Mouse (Mus musculus) thymus, adult 2 months (tissue): ENCODE measurements around the gene Taar6. TPM values are rescaled to one million over a fixed set of nuclear protein-coding genes. Genes with fewer than 3 reads are reported as not detected.

Experiments used
- DNase-seq: peaks from one replicate; pipeline ENCODE4 v3.0.0; 2021
- H3K27ac ChIP-seq: fragments of 200-500 bp; 2 replicates; pipeline ENCODE4 v1.5.1; 2012; ENCODE audit warnings: low read length, control low read depth; ENCODE audit not compliant: control insufficient read depth, insufficient read depth
- H3K27me3 ChIP-seq: fragments of 200-500 bp; 2 replicates; pipeline ENCODE4 v1.6.1; 2012; ENCODE audit warnings: mild to moderate bottlenecking, low read length, moderate library complexity, mixed read lengths; ENCODE audit not compliant: control insufficient read depth, insufficient read depth
- H3K36me3 ChIP-seq: fragments of 200-500 bp; 2 replicates; pipeline ENCODE4 v1.6.1; 2012; ENCODE audit warnings: mild to moderate bottlenecking, low read length, moderate library complexity; ENCODE audit not compliant: control insufficient read depth, insufficient read depth
- H3K4me1 ChIP-seq: fragments of 200-500 bp; replicated peaks from 2 replicates; pipeline ENCODE4 v1.6.1; 2012; ENCODE audit warnings: low read length; ENCODE audit not compliant: control insufficient read depth, insufficient read depth
- H3K4me3 ChIP-seq: fragments of 200-500 bp; 2 replicates; pipeline ENCODE4 v1.5.1; 2012; ENCODE audit warnings: mild to moderate bottlenecking, low read length, control low read depth, moderate library complexity; ENCODE audit not compliant: control insufficient read depth, insufficient read depth
- CTCF ChIP-seq: fragments of 200-500 bp; IDR thresholded peaks from 2 replicates; pipeline ENCODE4 v1.5.1; 2012; ENCODE audit warnings: mild to moderate bottlenecking, control low read depth, low read length, moderate library complexity, borderline replicate concordance; ENCODE audit not compliant: control insufficient read depth, poor library complexity, insufficient read depth; ENCODE audit errors: extremely low read depth
- POLR2A ChIP-seq: fragments of 200-500 bp; IDR thresholded peaks from 2 replicates; pipeline ENCODE4 v1.6.1; 2012; ENCODE audit warnings: mild to moderate bottlenecking, low read length, control low read depth, moderate library complexity; ENCODE audit not compliant: control insufficient read depth, poor library complexity, insufficient read depth; ENCODE audit errors: extremely low read depth
- WGBS: fragments of 180-500 bp; shearing (Covaris S2); methylation state at CpG from one replicate; pipeline ENCODE4 v1.1.7; 2018; 5-methylcytosine and 5-hydroxymethylcytosine counted together
- polyA plus RNA-seq: library from polyadenylated mRNA; depleted of rRNA; stranded (reverse); fragments of >200 nt; gene quantifications from 2 replicates; pipeline ENCODE4 v1.2.3, GENCODE M21; 2012

Taar6 gene
- polyA plus RNA-seq, 1 experiment: not detected

GRCm38 (mm10) chr10:23993381-23993780, 7.9 kb upstream of the Taar6 start, which contains the start of gene Taar7a:
TSS of gene Taar7a (minus strand) at chr10:23993481.
- Histone ChIP-seq H3K4me3 (no peak within 1 kb of the TSS), H3K36me3 (no peaks in the 10 kb centered on the region), H3K4me1 (no peaks in the 10 kb centered on the region), H3K27me3 (no peaks in the 10 kb centered on the region), H3K27ac (no peak within 1 kb of the TSS)
- 93% methylated on average over 3 of the region's 3 CpGs for WGBS
- no peak for TF ChIP-seq POLR2A
- TF ChIP-seq CTCF: no peak
- no peak for DNase-seq

- Histone ChIP-seq H3K4me3 (no peak overlapping the region), H3K4me1 (no peaks in the 10 kb centered on the region), H3K27me3 (no peaks in the 10 kb centered on the region), H3K36me3 (no peaks in the 10 kb centered on the region), H3K27ac (no peak overlapping the region)
- peak; percentile 22 for DNase-seq
- TF ChIP-seq POLR2A: no peak
- no peak for TF ChIP-seq CTCF
- whole genome bisulfite sequencing: 23% methylated on average over 5 of the region's 5 CpGs
Measured at GRCm38 (mm10) chr10:23986419-23986818, 973 bp upstream of the Taar6 start.

- Histone ChIP-seq H3K27me3 (no peaks in the 10 kb centered on the region), H3K4me3 (no peak overlapping the region), H3K27ac (no peak overlapping the region), H3K36me3 (no peaks in the 10 kb centered on the region), H3K4me1 (no peaks in the 10 kb centered on the region)
- 49% methylated on average over 16 of the region's 16 CpGs for WGBS
- TF ChIP-seq POLR2A (no peak), CTCF (peak; percentile 58; the same call in 1 of the 2 replicates)
- peak; percentile 58 for DNase-seq
Measured at GRCm38 (mm10) chr10:23978901-23979705, 6.3 kb downstream of the Taar6 start.

DNA sequence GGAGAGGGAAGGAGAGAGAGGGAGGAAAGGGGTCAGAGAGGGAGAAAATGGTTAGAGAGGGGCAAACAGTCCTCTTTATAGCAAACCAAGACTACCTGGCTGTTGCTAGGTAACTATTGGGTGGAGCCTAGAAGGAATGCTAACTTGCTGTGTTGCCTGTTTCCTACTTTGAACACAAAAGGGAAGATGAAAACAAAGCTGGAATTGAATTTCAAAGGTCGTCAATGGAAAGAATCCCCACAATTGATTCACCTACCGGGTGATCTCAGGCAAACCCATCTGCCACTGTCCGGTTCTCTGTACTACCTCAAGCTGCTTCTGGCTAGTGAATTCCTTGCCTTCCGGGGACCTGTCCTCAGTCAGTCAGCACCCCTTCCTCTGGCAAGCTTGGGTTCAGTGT, 7.5 kb downstream of the Taar6 start:
- H3K4me1 ChIP-seq: no peaks in the 10 kb centered on the region
- 90% methylated on average over 4 of the region's 4 CpGs for WGBS
- H3K36me3 ChIP-seq: no peaks in the 10 kb centered on the region
- no peak overlapping the region for H3K27ac ChIP-seq
- H3K27me3 ChIP-seq: no peaks in the 10 kb centered on the region
- TF ChIP-seq POLR2A (no peak), CTCF (no peak)
- DNase-seq: no peak
- H3K4me3 ChIP-seq: no peak overlapping the region

DNA sequence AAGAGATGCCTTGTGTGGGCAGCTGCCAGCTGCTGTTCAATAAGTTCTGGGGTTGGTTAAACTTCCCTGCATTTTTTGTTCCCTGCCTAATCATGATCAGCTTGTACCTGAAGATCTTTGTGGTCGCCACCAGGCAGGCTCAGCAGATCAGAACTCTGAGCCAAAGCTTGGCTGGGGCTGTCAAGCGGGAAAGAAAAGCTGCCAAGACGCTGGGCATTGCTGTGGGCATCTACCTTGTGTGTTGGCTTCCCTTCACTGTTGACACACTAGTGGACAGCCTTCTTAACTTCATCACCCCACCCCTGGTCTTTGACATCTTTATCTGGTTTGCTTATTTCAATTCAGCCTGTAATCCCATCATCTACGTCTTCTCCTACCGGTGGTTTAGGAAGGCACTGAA, 14.2 kb downstream of the Taar6 start:
- Histone ChIP-seq H3K4me1 (no peaks in the 10 kb centered on the region), H3K4me3 (no peak overlapping the region), H3K27me3 (no peaks in the 10 kb centered on the region), H3K36me3 (no peaks in the 10 kb centered on the region), H3K27ac (no peak overlapping the region)
- 93% methylated on average over 5 of the region's 5 CpGs for WGBS
- DNase-seq: no peak
- TF ChIP-seq POLR2A: no peak
- no peak for TF ChIP-seq CTCF

DNA sequence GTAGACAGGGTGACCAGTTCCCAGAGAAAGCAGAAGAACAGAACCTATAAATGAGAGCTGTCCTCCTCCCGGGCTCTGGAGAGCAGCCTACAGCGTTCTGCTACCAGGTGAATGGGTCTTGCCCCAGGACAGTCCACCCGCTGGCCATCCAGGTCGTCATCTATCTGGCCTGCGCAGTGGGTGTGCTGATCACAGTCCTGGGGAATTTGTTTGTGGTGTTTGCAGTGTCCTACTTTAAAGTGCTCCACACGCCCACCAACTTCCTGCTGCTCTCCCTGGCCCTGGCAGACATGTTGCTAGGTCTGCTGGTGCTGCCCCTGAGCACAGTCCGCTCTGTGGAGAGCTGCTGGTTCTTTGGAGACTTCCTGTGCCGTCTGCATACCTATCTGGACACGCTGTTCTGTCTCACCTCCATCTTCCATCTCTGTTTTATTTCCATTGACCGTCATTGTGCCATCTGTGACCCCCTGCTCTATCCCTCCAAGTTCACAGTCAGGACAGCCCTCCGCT, 14.7 kb downstream of the Taar6 start, which contains the start of gene Taar5:
Taar5 (plus strand) TSS at position 51 of the 510 bp plus-strand sequence.
- WGBS: 91% methylated on average over 11 of the region's 11 CpGs
- Histone ChIP-seq H3K4me1 (no peaks in the 10 kb centered on the region), H3K36me3 (no peaks in the 10 kb centered on the region), H3K27ac (no peak within 1 kb of the TSS), H3K27me3 (no peaks in the 10 kb centered on the region), H3K4me3 (no peak within 1 kb of the TSS)
- no peak for DNase-seq
- no peak for TF ChIP-seq POLR2A
- TF ChIP-seq CTCF: no peak
